Mouse (Mus musculus) cortical plate, adult 2 months (tissue): ENCODE results near the gene Ssr2.

Experiments
- CTCF ChIP-seq: fragments of 200-500 bp; IDR thresholded peaks from 2 replicates; pipeline ENCODE4 v1.5.1; 2011; ENCODE audit warnings: mild to moderate bottlenecking, control low read depth, low read length; ENCODE audit not compliant: insufficient read depth; ENCODE audit errors: extremely low read depth
- POLR2A ChIP-seq: fragments of 200-500 bp; IDR thresholded peaks from 2 replicates; pipeline ENCODE4 v1.6.1; 2011; ENCODE audit warnings: mild to moderate bottlenecking, low read length, control low read depth; ENCODE audit not compliant: insufficient read depth; ENCODE audit errors: extremely low read depth

DNA sequence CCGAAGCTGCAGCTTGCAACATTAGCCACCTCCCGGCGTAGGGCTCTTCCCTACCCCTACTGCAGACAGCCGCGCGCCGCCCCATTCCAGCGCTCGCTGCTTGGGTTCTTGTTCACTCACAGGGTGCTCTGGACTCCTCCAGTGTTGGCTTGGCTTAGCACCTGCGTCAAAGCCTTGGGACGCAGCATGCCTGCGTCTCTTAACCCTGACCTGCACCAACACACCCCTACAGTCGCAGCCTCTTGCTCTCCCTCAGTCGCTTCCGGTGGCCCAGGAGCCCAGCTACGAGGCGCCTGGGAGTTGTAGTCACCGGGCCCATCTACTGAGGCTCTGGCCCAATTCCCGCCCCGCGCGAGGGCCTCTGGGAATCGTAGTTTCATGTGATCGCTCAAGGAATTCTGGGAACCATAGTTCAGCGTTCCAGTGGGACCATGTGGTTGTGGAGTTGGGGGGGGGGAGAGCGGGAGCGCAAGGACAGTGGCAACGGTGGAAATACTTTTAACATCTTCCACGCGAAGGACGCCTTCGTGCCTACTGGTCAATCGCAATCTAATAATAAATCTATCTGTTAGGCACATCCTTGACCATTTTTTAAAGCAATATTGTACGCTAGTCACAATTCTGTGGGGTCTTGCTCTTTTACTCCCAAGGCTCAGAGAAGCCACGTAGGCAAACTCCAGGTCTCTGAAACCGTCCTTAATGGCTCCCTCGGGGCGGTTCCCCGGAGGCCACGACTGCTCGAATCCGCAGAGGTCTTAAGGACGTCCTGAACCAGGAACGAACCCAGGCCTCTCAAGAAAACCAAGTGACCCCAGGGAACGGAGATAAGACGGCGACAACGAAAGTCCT, 22.8 kb upstream of the Ssr2 start, which contains the start of gene Lamtor2:
- TF ChIP-seq CTCF: no peak
- TF ChIP-seq POLR2A: peak; percentile 85
